Mouse (Mus musculus): ENCODE measurements at regions not wholly inside any gene's neighbourhood (a gene's known extent, or its start where the extent isn't known, plus 50 kb on each side); places are given as distances from the start of the nearest gene placed in this dataset.
"Not testable (repeated sequence)": the region's sequence is repeated elsewhere in the genome, so short reads cannot be mapped to it uniquely, and the experiment has no call there.

DNA sequence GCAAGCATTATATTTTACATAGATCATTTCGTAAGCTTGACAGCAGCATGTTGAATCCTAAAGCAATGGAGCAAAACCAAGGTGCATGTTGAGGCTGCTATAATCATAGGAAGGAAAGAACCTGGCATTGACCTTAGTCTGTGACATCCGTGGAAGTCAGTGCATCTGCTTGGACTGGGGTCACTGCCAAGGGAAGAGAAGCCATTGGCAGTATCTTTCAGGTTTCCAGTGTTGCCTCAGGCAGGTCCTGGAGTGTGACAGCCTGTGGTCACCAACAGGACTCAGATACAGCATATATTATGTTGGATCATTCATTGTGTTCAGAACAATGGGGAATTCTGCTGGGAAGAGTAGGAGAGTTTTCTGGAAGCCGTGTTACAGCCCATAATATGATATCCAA lies 535.8 kb upstream of the Auts2 start:
- no peak for DNase-seq

DNA sequence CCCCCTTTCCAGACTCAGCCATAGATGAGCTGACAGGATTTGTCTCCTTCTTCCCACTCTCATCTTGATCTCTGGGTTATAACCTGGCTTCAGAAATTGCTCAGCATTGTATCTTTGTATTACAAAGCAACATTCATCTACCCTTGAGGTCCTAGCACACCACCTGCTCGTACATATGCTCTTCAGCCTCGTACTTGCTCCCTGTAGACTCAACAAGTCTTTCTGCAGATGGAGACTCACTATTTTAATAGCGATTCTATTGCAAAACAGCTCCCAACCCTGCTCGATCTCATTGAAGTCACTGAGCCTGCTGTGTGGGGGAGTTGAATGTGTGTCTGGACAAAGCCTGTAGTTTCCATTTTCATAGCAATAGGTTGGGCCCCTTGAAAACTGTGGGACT lies 535.2 kb upstream of the Auts2 start:
- DNase-seq: no peak

DNA sequence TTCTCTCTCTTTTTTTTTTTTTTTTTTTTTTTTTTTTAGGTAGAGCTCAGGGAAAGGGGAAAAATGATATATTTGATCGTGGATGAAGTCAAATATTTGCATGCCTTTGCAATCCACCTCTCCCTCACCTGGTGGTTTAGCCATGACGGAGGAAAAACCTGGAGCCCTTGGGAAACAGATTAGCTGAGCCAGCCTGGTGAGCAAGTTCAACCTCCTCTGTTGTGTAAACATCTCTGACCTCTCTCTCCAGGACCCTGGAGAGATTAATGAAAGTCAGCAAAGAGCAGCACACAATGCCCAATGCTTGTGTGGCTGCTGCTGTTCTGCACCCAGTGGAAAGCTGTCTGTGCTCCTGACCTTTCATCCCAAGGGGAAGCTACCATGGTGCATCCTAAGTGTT lies 530.2 kb upstream of the Auts2 start:
- DNase-seq: no peak

GRCm38 (mm10) chr5:133070141-133070540 lies 527.0 kb upstream of the Auts2 start:
- DNase-seq: no peak

- DNase-seq: no peak
Observed at GRCm38 (mm10) chr5:133062481-133062880, 519.3 kb upstream of the Auts2 start.

- no peak for DNase-seq
Observed at GRCm38 (mm10) chr5:133047456-133047855, 504.3 kb upstream of the Auts2 start.

- no peak for DNase-seq
Observed at GRCm38 (mm10) chr5:133045637-133046036, 502.5 kb upstream of the Auts2 start.

DNA sequence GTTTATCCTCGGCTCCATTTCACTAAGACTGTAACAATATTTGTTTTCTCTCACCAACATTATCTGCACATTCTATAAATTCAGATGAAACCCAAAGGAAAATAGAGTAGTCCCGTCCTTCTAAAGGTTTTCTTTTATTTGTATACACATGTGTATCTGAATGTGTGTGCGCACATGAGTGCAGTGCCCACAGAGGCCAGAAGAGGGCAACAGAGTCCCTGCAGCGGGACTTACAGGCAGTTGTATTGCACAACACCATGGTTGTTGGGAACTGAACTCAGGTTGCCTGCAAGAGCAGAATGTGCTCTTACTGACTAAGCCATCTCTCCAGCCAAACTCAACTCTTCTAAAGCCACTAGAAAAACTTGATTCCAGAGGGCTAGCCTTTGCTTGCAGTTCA lies 484.4 kb upstream of the Auts2 start:
- no peak for DNase-seq

- peak; percentile 27 for DNase-seq
Observed at GRCm38 (mm10) chr5:133025121-133025520, 482.0 kb upstream of the Auts2 start.

DNA sequence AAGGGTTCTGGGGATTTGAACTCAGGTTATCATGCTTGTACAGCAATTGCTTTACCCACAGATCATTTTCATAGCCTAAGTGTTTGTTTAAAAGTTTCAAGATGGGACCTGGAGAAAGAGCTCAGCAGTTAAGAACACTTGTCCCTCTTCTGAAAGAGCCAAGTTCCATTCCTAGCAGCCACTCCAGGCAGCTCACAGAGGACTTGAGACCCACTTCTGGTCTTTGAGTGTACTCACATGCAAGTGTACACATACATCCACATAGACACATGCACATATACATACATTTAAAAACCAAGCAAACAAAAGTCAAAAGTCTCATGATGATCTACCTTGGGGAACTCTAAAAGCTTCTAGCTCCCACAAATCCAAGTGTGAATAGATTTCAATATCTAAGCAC lies 477.7 kb upstream of the Auts2 start:
- no peak for DNase-seq

DNA sequence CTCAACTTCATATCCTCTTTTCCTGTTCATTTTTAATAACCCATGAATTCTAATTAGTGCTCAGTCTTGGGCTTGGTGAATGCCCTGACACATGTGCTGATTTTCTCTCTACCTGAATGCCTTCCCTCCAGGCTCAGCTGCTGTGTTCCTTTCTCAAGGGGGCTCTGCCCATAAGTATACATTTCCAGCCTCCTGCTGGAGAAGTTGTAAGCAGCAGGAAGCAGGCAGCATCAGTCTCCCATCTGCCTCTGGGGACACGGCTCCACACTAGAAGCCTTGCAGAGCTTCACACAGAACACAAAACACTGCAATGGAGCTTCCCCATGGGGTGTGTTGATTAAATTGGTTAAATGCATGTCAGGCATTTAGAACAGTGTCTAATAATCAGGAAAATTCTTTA lies 477.0 kb upstream of the Auts2 start:
- DNase-seq: no peak

- no peak for DNase-seq
Observed at GRCm38 (mm10) chr5:133010624-133011575, 467.8 kb upstream of the Auts2 start.

DNA sequence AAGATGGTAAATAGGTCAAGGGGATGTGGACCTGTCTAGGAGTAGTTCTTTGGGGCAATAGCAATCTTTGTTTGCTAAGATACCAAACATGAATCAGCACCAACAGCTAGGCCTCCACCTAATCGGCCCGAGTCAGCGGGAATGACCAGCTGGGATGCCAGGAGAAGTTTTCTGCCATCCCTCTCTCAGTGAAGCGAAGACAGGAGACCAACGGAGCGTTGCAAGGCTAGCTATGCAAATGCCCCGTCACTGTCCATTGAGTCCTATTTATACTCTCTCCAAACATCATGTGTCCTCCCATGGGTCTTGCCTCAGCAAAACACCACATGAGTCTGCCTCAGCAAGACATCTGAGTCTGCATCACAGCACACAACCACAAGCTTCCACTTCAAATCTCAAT lies 439.7 kb upstream of the Auts2 start:
- no peak for DNase-seq

GRCm38 (mm10) chr5:132979013-132979412 lies 435.9 kb upstream of the Auts2 start:
- no peak for DNase-seq

- DNase-seq: no peak
Observed at GRCm38 (mm10) chr5:132975303-132975932, 432.3 kb upstream of the Auts2 start.

DNA sequence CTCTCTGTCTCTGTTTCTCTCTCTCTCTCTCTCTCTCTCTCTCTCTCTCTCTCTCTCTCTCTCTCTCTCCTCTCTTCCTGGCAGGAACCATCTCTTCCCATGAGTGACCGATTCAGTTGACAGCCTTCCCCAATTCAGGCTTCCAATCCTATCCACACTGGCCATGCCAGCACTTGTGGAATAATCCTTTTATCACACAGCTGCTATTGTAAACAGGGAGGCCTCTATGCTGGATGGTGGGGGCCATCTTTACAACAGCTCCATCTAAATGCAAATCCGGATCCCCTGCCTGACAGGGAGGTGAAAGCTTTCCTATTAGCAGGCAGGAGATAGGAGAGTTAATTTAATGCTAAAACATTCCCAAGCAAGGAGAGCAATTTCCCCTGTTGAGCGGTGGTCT lies 431.7 kb upstream of the Auts2 start:
- DNase-seq: no peak

DNA sequence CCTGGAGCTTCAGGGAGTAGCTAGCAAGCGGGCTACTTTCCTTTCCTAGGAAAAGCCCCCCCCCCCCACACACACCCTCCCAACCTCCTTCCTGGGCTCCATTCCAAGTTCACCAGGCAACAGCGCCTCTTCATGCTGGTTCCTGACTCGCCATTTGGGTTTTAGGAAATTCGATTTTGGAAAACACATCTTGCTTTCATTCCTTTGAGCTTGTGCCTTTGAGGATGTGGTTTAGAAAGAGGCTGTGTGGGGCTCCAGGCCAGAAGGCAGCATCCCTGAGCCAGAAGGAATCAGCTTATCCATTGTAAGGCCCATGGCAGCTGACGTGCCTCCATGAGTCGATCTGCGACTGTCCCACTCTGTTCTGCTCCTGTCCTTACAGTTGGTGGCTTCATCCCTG lies 427.9 kb upstream of the Auts2 start:
- DNase-seq: no peak

DNA sequence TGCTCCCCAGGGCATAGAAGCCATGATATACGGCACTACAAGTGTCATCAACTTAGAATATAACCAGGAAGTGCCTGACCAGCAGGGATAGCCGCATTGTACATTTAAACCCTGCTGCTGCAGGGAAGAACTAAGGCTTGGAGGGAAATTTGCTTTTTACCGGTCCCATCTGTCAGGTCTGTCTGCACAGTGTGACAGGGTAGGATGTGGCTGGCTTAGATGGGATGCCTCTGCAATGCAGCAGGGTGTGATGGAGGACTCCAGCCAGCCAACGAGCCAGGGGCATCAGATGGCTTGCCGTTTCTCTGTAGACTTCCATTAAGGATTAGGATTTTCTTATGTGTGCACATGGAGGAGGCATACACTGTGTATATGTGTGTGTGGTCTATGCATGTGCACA lies 426.2 kb upstream of the Auts2 start:
- DNase-seq: no peak

DNA sequence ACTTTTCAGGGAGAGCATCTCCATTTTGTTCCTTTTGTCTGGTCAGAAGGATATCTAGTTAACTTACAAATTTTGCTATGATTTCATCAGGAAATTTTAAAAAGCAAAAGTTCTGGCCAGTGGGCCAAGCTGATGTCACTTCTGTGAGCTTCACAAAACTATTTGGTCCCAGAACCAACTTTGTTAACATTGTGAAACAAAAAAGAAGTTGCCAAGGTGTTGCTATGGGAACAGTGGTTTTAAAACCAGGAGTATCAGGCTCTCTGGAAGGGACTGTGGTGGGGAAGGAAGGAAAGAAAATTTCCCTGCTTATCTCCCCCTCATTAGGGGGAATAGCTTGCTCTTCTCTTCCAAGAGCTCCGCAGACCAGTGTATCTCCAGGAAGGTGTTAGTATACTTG lies 416.8 kb upstream of the Auts2 start:
- DNase-seq: no peak

- DNase-seq: no peak
Observed at GRCm38 (mm10) chr5:132956184-132956583, 413.0 kb upstream of the Auts2 start.

- DNase-seq: no peak
Observed at GRCm38 (mm10) chr5:132955051-132955450, 411.9 kb upstream of the Auts2 start.

GRCm38 (mm10) chr5:132933439-132933980 lies 390.4 kb upstream of the Auts2 start:
- no peak for DNase-seq

DNA sequence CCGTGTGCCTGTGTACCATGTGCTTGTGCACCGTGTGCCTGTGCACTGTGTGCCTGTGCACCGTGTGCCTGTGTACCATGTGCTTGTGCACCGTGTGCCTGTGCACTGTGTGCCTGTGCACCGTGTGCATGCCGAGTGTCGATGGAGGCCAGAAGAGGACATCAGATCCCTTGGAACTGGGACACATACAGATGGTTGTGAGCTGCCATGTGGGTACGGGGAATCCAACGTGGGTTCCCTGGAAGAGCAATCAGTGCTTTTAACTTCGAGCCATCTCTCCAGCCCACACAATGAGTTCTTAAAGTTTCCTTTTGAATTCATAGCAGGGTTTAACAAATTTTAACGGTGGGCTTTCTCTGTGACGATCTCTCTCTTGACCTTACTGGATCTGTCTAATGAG lies 386.8 kb upstream of the Auts2 start:
- not testable (repeated sequence) for DNase-seq

- DNase-seq: no peak
Observed at GRCm38 (mm10) chr5:132923365-132923764, 380.2 kb upstream of the Auts2 start.
